Mouse (Mus musculus) lung, postnatal 0 days (tissue): ENCODE measurements around the gene Ksr2.

Experiments used
- CTCF ChIP-seq: IDR thresholded peaks from 2 replicates; pipeline ENCODE4 v1.5.1; 2016; ENCODE audit warnings: antibody characterized with exemption, mild to moderate bottlenecking
- EP300 ChIP-seq: IDR thresholded peaks from 2 replicates; pipeline ENCODE4 v1.6.1; 2016; ENCODE audit warnings: antibody characterized with exemption, mild to moderate bottlenecking, control low read depth

GRCm38 (mm10) chr5:117641585-117641984, 227.8 kb downstream of the Ksr2 start:
- TF ChIP-seq CTCF (no peak), EP300 (no peak)
